Mouse (Mus musculus): ENCODE measurements around the gene Rnf220. TPM values are rescaled to one million over a fixed set of nuclear protein-coding genes. Genes with fewer than 3 reads are reported as not detected.

The Rnf220 gene
- polyA plus RNA-seq, 1 experiment from 2014 or later = 41.5 TPM

DNA sequence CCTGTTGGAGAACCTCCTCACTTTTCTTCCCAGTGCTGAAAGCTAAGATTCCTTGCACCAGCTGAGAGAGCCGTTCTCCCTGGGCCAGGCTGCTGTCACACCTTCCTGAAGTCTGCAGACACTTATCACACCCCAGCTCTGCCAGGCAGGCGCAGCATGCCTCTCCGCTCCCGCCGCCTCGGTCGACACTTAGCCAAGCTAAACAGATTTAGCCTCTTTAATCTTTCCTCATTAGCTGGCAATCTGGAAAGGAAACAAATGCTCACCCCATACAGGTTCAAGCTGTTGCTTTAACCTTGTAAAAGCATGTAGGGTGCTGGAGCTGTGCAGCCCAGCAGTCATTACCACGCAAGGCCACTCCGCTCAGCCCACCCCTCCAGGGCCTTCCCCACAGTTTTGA lies 90.9 kb downstream of the Rnf220 start:
- H3K9me3 ChIP-seq (replicated peaks; ENCODE audit: control insufficient read depth, low read length) = no peaks in the 10 kb centered on the region
- no peak overlapping the region for H3K9ac ChIP-seq (ENCODE audit: low read length)
- H3K4me2 ChIP-seq (ENCODE audit: low read depth, low read length) = peak overlapping the region; percentile 19; the same call in 1 of the 2 replicates
- H3K27ac ChIP-seq (ENCODE audit: low read length) = no peak overlapping the region
- no peak overlapping the region for H3K4me3 ChIP-seq (ENCODE audit: low read length)
- peak; percentile 52 for ATAC-seq (replicated peaks; ENCODE audit: extremely low read depth, insufficient read depth, low FRiP score)
- no peaks in the 10 kb centered on the region for H3K36me3 ChIP-seq (ENCODE audit: control insufficient read depth, insufficient read depth)
- 29% methylated on average over 9 of the region's 9 CpGs for WGBS
- H3K4me1 ChIP-seq (ENCODE audit: control insufficient read depth, insufficient read depth, low read length) = peaks cover 13% of the 10 kb centered on the region
- H3K27me3 ChIP-seq (ENCODE audit: control insufficient read depth, insufficient read depth, low read length) = 0 out of 2 replicates have a peak, but pooled peaks cover 2% of the 10 kb centered on the region

DNA sequence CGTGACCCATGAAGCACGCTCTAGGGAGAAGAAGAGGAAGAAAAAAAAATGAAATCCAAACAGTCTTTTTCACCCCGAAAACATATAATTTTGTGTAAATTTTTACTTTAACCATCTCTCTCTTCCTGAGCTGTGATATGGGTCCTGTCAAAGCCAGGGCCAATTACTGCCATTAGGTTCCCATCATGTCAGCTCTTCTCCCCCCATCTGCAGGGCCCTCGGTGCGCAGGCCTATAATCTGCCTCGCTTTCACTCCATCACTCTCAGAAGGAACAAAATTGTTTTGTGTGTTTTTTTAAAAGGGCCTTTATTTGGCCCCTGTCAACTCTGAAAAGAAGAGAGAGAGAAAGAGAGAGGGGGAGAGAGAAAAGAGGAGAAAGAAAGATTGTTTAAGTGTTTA lies 91.6 kb downstream of the Rnf220 start:
- Histone ChIP-seq H3K4me3 (ENCODE audit: low read length) (no peak overlapping the region), H3K9ac (ENCODE audit: low read length) (no peak overlapping the region), H3K4me1 (ENCODE audit: control insufficient read depth, insufficient read depth, low read length) (peaks cover 13% of the 10 kb centered on the region), H3K36me3 (ENCODE audit: control insufficient read depth, insufficient read depth) (no peaks in the 10 kb centered on the region), H3K9me3 (replicated peaks; ENCODE audit: control insufficient read depth, low read length) (no peaks in the 10 kb centered on the region), H3K27me3 (ENCODE audit: control insufficient read depth, insufficient read depth, low read length) (0 out of 2 replicates have a peak, but pooled peaks cover 2% of the 10 kb centered on the region), H3K4me2 (ENCODE audit: low read depth, low read length) (no peak overlapping the region), H3K27ac (ENCODE audit: low read length) (no peak overlapping the region)
- 84% methylated on average over 6 of the region's 6 CpGs for WGBS
- ATAC-seq (replicated peaks; ENCODE audit: extremely low read depth, insufficient read depth, low FRiP score) = no peak

DNA sequence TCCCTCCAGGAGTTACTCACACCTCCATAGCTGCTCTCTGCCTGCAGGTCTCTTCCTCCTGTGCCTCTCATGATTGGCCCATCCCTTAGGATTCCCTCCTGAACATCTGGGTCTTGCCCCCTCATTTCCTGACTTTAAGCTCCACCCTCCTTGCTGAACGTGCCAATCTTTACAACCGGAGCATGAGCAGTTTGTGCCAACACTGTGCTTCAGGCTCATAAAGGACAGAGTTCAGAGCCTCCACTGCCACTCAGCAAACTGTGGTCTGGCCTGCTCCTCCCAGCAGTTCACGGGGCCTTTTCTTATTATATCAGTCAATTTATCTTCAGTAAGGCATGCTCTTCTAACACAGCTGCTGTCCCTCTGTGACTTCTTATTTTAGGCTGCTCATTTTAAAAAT lies 93.4 kb downstream of the Rnf220 start:
- peaks cover 7% of the 10 kb centered on the region for H3K4me1 ChIP-seq (ENCODE audit: control insufficient read depth, insufficient read depth, low read length)
- ATAC-seq (replicated peaks; ENCODE audit: extremely low read depth, insufficient read depth, low FRiP score) = no peak
- no peak overlapping the region for H3K4me2 ChIP-seq (ENCODE audit: low read depth, low read length)
- no peak overlapping the region for H3K4me3 ChIP-seq (ENCODE audit: low read length)
- no peaks in the 10 kb centered on the region for H3K36me3 ChIP-seq (ENCODE audit: control insufficient read depth, insufficient read depth)
- WGBS = 42% methylated on average over 3 of the region's 3 CpGs
- 0 out of 2 replicates have a peak, but pooled peaks cover 2% of the 10 kb centered on the region for H3K27me3 ChIP-seq (ENCODE audit: control insufficient read depth, insufficient read depth, low read length)
- H3K9ac ChIP-seq (ENCODE audit: low read length) = no peak overlapping the region
- no peaks in the 10 kb centered on the region for H3K9me3 ChIP-seq (replicated peaks; ENCODE audit: control insufficient read depth, low read length)
- no peak overlapping the region for H3K27ac ChIP-seq (ENCODE audit: low read length)

DNA sequence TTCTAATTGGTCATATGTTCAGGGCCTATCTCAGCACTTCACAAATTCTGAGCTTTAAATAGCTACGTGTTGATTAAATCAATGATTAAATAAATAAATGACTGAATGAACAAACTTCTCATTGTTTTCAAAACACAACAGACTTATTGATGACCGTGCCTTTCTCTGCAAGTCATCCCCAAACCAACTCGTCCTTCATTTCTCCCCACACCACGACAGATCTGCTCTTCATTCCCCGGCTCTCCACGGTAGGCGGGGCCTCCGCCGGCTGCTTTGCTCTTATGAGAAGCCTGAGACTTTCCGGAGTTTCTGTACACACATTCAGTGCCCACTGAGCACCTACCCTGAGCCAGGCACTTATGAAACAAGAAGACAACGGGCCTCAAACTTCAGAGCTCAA lies 99.7 kb downstream of the Rnf220 start:
- no peaks in the 10 kb centered on the region for H3K36me3 ChIP-seq (ENCODE audit: control insufficient read depth, insufficient read depth)
- ATAC-seq (replicated peaks; ENCODE audit: extremely low read depth, insufficient read depth, low FRiP score) = no peak
- peaks cover 2% of the 10 kb centered on the region; the same call in 1 of the 2 replicates for H3K4me1 ChIP-seq (ENCODE audit: control insufficient read depth, insufficient read depth, low read length)
- no peak overlapping the region for H3K4me2 ChIP-seq (ENCODE audit: low read depth, low read length)
- H3K9me3 ChIP-seq (replicated peaks; ENCODE audit: control insufficient read depth, low read length) = no peaks in the 10 kb centered on the region
- H3K9ac ChIP-seq (ENCODE audit: low read length) = no peak overlapping the region
- no peaks in the 10 kb centered on the region for H3K27me3 ChIP-seq (ENCODE audit: control insufficient read depth, insufficient read depth, low read length)
- WGBS = 50% methylated on average over 11 of the region's 11 CpGs
- no peak overlapping the region for H3K4me3 ChIP-seq (ENCODE audit: low read length)
- no peak overlapping the region for H3K27ac ChIP-seq (ENCODE audit: low read length)

DNA sequence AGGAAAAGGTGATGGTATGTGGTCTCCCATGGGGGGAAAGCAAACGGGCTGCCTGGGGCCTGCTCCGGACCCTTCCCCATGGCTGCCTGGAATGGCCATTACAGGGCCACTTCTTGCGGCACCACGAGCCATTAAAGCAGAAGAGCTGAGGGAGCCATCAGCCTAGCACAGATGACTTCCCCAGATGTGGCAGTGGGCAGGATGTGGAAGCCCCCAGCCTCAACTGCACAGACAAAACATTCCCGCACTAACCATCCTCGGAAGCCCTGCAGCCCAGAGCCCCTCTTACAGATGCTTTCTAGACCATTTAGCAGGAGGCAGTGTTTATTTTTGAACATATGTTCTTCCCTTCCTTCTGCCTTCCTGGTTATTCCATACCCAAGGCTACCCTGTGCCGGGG lies 103.8 kb downstream of the Rnf220 start:
- Histone ChIP-seq H3K27ac (ENCODE audit: low read length) (no peak overlapping the region), H3K9ac (ENCODE audit: low read length) (no peak overlapping the region), H3K4me2 (ENCODE audit: low read depth, low read length) (no peak overlapping the region), H3K36me3 (ENCODE audit: control insufficient read depth, insufficient read depth) (no peaks in the 10 kb centered on the region), H3K4me3 (ENCODE audit: low read length) (no peak overlapping the region), H3K9me3 (replicated peaks; ENCODE audit: control insufficient read depth, low read length) (no peaks in the 10 kb centered on the region), H3K27me3 (ENCODE audit: control insufficient read depth, insufficient read depth, low read length) (no peaks in the 10 kb centered on the region), H3K4me1 (ENCODE audit: control insufficient read depth, insufficient read depth, low read length) (peaks cover 6% of the 10 kb centered on the region)
- no peak for ATAC-seq (replicated peaks; ENCODE audit: extremely low read depth, insufficient read depth, low FRiP score)
- WGBS = 60% methylated on average over 7 of the region's 7 CpGs

DNA sequence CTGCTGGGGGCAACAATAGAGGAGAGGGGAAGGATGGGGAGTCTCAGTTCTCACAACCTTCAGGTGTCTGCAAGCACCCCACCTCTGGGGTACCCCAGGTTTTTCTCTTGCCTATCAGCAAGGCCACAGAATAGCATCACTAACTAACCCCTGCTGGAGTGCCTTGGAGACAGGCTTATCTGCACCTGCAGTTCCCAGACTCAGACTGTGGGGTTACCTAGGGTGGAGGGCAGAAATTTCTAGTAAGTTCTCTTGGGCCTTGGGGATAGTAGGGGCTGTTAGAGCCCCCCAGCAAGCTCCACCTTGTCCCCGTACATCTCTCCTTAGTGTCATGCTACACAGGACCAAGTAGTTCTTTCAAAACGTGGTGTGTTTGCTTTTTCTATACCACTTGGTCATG lies 104.5 kb downstream of the Rnf220 start:
- Histone ChIP-seq H3K36me3 (ENCODE audit: control insufficient read depth, insufficient read depth) (no peaks in the 10 kb centered on the region), H3K9ac (ENCODE audit: low read length) (no peak overlapping the region), H3K4me2 (ENCODE audit: low read depth, low read length) (no peak overlapping the region; the same call in 1 of the 2 replicates), H3K9me3 (replicated peaks; ENCODE audit: control insufficient read depth, low read length) (no peaks in the 10 kb centered on the region), H3K4me1 (ENCODE audit: control insufficient read depth, insufficient read depth, low read length) (peaks cover 6% of the 10 kb centered on the region), H3K27ac (ENCODE audit: low read length) (no peak overlapping the region), H3K4me3 (ENCODE audit: low read length) (no peak overlapping the region), H3K27me3 (ENCODE audit: control insufficient read depth, insufficient read depth, low read length) (no peaks in the 10 kb centered on the region)
- no peak for ATAC-seq (replicated peaks; ENCODE audit: extremely low read depth, insufficient read depth, low FRiP score)
- 55% methylated on average over 2 of the region's 2 CpGs for WGBS

DNA sequence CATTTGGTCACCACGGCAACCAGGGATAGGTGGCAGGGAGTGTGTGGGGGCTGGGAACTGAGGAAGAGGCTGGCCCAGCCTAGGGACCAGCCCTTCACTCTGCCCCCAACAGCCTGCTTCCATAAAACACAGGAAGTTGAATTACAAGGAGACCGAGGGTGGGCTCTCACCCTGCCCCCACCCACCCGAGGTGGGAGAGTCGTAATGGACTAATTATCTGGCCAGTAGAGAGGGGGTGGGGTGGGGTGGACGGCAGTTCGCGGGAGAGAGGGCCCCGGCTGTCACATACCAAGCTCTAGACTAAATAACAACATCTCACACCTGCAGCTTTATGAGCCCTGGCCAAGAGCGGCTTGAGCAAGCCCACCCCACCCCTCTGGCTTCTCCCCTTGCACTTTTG lies 104.9 kb downstream of the Rnf220 start:
- Histone ChIP-seq H3K9me3 (replicated peaks; ENCODE audit: control insufficient read depth, low read length) (no peaks in the 10 kb centered on the region), H3K4me2 (ENCODE audit: low read depth, low read length) (peak overlapping the region; percentile 51), H3K27me3 (ENCODE audit: control insufficient read depth, insufficient read depth, low read length) (no peaks in the 10 kb centered on the region), H3K27ac (ENCODE audit: low read length) (no peak overlapping the region), H3K9ac (ENCODE audit: low read length) (no peak overlapping the region), H3K4me1 (ENCODE audit: control insufficient read depth, insufficient read depth, low read length) (peaks cover 6% of the 10 kb centered on the region), H3K4me3 (ENCODE audit: low read length) (peak overlapping the region; percentile 20), H3K36me3 (ENCODE audit: control insufficient read depth, insufficient read depth) (no peaks in the 10 kb centered on the region)
- 7% methylated on average over 9 of the region's 9 CpGs for WGBS
- ATAC-seq (replicated peaks; ENCODE audit: extremely low read depth, insufficient read depth, low FRiP score) = no peak

DNA sequence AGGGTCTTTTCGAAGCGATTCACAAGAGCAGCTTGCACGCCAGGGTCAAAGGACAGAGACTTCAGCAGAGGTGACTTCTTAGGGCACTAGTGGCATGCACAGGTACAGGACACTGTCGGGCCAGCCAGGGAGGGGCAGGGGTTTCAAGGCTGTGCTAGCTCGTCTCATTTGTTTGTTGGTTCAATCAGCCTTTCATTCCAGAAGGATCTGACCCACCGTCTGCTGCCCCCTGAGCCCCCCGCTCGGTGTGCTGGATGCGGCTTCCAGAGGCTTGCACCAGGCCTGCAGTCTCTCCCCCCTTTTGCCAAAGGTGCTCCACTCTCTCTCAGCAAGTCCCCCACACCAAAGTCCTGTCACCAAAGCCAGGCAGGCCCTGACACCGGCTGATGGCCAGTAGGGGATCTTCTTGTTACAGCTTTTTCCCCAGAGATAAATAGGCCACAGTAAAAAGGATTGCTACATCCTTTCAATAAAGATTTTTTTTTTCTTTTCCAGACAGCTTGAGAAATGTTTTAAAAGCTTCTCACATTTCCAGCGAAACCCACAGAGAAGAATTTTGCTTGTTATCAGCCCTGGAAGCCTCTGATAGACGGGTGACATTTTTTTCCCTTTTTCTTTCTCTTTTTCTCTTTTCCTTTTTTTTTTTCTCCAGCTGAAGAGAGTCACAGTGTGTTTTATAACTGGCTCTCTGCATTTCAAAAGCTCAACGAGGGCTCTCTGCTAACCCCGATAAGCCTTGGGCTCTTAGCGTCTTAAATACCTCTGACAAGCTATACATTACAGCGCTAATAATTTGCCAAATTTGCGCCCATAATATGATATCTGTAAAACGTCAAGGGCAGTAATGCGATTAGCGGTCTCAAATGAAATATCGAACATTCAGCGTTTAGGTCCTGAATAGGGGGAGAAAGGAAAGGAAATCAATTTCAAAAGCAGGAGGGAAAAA lies 105.7 kb downstream of the Rnf220 start:
- Histone ChIP-seq H3K9ac (ENCODE audit: low read length) (no peak overlapping the region), H3K27ac (ENCODE audit: low read length) (no peak overlapping the region), H3K4me2 (ENCODE audit: low read depth, low read length) (peak overlapping the region; percentile 51), H3K36me3 (ENCODE audit: control insufficient read depth, insufficient read depth) (no peaks in the 10 kb centered on the region), H3K9me3 (replicated peaks; ENCODE audit: control insufficient read depth, low read length) (no peaks in the 10 kb centered on the region), H3K4me3 (ENCODE audit: low read length) (peak overlapping the region; percentile 20), H3K27me3 (ENCODE audit: control insufficient read depth, insufficient read depth, low read length) (no peaks in the 10 kb centered on the region), H3K4me1 (ENCODE audit: control insufficient read depth, insufficient read depth, low read length) (peaks cover 6% of the 10 kb centered on the region)
- no peak for ATAC-seq (replicated peaks; ENCODE audit: extremely low read depth, insufficient read depth, low FRiP score)
- 38% methylated on average over 22 of the region's 22 CpGs for WGBS

DNA sequence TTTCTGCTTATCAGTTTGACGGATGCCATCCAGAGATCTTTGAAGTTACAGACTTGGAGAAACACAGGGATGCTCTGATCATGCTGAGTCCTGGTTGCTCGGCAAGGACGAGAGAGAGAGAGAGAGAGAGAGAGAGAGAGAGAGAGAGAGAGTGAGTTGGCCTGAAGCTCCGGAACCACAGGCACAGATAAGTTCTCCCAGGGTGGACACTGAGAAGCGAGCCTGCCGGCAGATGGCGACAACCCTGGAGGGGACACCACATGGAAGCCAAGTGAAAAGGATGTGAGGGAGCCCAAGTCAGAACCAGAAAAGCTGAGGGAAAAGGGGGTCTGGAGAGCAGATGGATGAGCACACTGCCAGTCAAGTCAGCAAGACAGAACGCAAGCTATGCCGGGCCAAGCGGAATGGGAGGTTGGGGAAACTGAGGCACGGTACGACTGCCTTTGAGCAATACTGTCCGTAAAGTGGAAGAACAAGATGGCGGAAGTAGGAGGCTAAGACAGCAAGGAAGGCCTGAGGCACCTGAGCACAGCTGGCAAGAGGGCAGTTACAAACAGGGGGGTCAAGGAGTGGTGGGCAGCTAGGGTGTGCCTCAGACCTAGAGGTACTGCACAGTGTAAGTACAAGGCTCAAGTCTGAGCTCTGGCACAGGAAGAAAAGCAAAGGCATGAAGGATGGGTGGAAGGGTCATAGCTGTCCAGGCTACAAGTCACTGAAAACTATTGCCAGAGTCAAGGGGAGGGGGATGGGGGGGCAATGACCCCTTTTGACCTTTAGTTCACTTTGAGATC lies 107.4 kb downstream of the Rnf220 start:
- 65% methylated on average over 14 of the region's 14 CpGs for WGBS
- Histone ChIP-seq H3K9me3 (replicated peaks; ENCODE audit: control insufficient read depth, low read length) (no peaks in the 10 kb centered on the region), H3K9ac (ENCODE audit: low read length) (no peak overlapping the region), H3K27ac (ENCODE audit: low read length) (no peak overlapping the region), H3K36me3 (ENCODE audit: control insufficient read depth, insufficient read depth) (no peaks in the 10 kb centered on the region), H3K4me2 (ENCODE audit: low read depth, low read length) (no peak overlapping the region), H3K27me3 (ENCODE audit: control insufficient read depth, insufficient read depth, low read length) (no peaks in the 10 kb centered on the region), H3K4me1 (ENCODE audit: control insufficient read depth, insufficient read depth, low read length) (peaks cover 6% of the 10 kb centered on the region), H3K4me3 (ENCODE audit: low read length) (no peak overlapping the region)
- no peak for ATAC-seq (replicated peaks; ENCODE audit: extremely low read depth, insufficient read depth, low FRiP score)

All from heart, embryonic 16.5 days (tissue).